Mouse (Mus musculus) embryonic facial prominence, embryonic 11.5 days (tissue): ENCODE data around the gene Vwa3b. TPM values are rescaled to one million over a fixed set of nuclear protein-coding genes. Genes with fewer than 3 reads are reported as not detected.

Source experiments
- ATAC-seq: fragments of 200-750 bp; cut with Nextera tagmentation; replicated peaks from 2 replicates; pipeline ENCODE4 v1.8.0; 2017; ENCODE audit warnings: low read depth; ENCODE audit not compliant: insufficient number of reproducible peaks, low FRiP score, low TSS enrichment
- DNase-seq: peaks from one replicate; pipeline ENCODE4 v3.0.0-alpha.2; 2015; ENCODE audit warnings: low spot score
- H3K27ac ChIP-seq: fragments of 300-500 bp; sonication (generic); replicated peaks from 2 replicates; pipeline ENCODE4 v1.5.1; 2014; ENCODE audit warnings: mild to moderate bottlenecking, low read depth, low read length, control low read depth
- H3K27me3 ChIP-seq: fragments of 300-500 bp; sonication (generic); 2 replicates; pipeline ENCODE4 v1.6.1; 2014; ENCODE audit warnings: mild to moderate bottlenecking, low read length, moderate library complexity, mixed read lengths; ENCODE audit not compliant: control insufficient read depth, insufficient read depth
- H3K36me3 ChIP-seq: fragments of 300-500 bp; sonication (generic); replicated peaks from 2 replicates; pipeline ENCODE4 v1.6.1; 2014; ENCODE audit warnings: low read depth, mild to moderate bottlenecking, low read length, moderate library complexity, mixed read lengths; ENCODE audit not compliant: control insufficient read depth, insufficient read depth
- H3K4me1 ChIP-seq: fragments of 300-500 bp; sonication (generic); 2 replicates; pipeline ENCODE4 v1.6.1; 2014; ENCODE audit warnings: low read length, mixed read lengths; ENCODE audit not compliant: control insufficient read depth, insufficient read depth
- H3K4me2 ChIP-seq: fragments of 300-500 bp; sonication (generic); 2 replicates; pipeline ENCODE4 v1.6.1; 2014; ENCODE audit warnings: low read depth, mild to moderate bottlenecking, control low read depth, low read length, moderate library complexity
- H3K4me3 ChIP-seq: fragments of 300-500 bp; sonication (generic); 2 replicates; pipeline ENCODE4 v1.5.1; 2014; ENCODE audit warnings: low read depth, low read length, control low read depth
- H3K9ac ChIP-seq: fragments of 300-500 bp; sonication (generic); replicated peaks from 2 replicates; pipeline ENCODE4 v1.6.1; 2014; ENCODE audit warnings: mild to moderate bottlenecking, control low read depth, low read length
- H3K9me3 ChIP-seq: fragments of 300-500 bp; sonication (generic); replicated peaks from 2 replicates; pipeline ENCODE4 v1.6.1; 2016; ENCODE audit warnings: mild to moderate bottlenecking, low read length, inconsistent platforms, mixed read lengths; ENCODE audit not compliant: control insufficient read depth
- WGBS: fragments of 180-500 bp; shearing (Covaris S2); extraction: QIAGEN DNeasy Blood & Tissue Kit; methylation state at CpG from one replicate; pipeline ENCODE4 v1.1.7; 2014; 5-methylcytosine and 5-hydroxymethylcytosine counted together
- polyA plus RNA-seq: library from polyadenylated mRNA; unstranded; fragments of >200 nt; fragmentation: Nextera tagmentation; extraction: Ambion mirVana; gene quantifications from 2 replicates; pipeline ENCODE4 v1.2.1, GENCODE M21; 2014

The Vwa3b gene
- polyA plus RNA-seq, 1 experiment from 2014 or later, result 1.7 TPM

- DNase-seq (peak; percentile 79), ATAC-seq (peak; percentile 89)
- 35% methylated on average over 6 of the region's 6 CpGs for WGBS
These were observed 204.9 kb downstream of the Vwa3b start for GRCm38 (mm10) chr1:37231295-37231701.

More at GRCm38 (mm10) chr1:37231295-37231701, 204.9 kb downstream of the Vwa3b start:
- H3K36me3 ChIP-seq, result no peaks in the 10 kb centered on the region
- no peaks in the 10 kb centered on the region for H3K4me1 ChIP-seq
- no peaks in the 10 kb centered on the region for H3K9me3 ChIP-seq
- no peak overlapping the region for H3K27ac ChIP-seq
- H3K9ac ChIP-seq, result no peak overlapping the region
- no peaks in the 10 kb centered on the region for H3K27me3 ChIP-seq
- no peak overlapping the region for H3K4me2 ChIP-seq
- H3K4me3 ChIP-seq, result no peak overlapping the region

Other genes starting within 250 kb of the Vwa3b start
- 18.1 and 18.9 TPM in 2 replicates for gene Tmem131, start 82.9 kb upstream of the Vwa3b start, polyA plus RNA-seq
- not detected in 2 replicates for gene Cnga3, start 187.8 kb downstream of the Vwa3b start, polyA plus RNA-seq